Mouse (Mus musculus) E14TG2a.4 (cell line): Measurements from ENCODE around the gene Cenph.
A peak's percentile ranks its signal among the peaks of the same experiment; 100 is the strongest.

Source experiments
- H3K27me3 ChIP-seq: 2 replicates; pipeline ENCODE4 v1.6.1; 2014; ENCODE audit warnings: low read length, control low read depth; ENCODE audit not compliant: insufficient read depth
- H3K36me3 ChIP-seq: 2 replicates; pipeline ENCODE4 v1.6.1; 2014; ENCODE audit warnings: low read length, control low read depth; ENCODE audit not compliant: insufficient read depth
- H3K4me1 ChIP-seq: replicated peaks from 2 replicates; pipeline ENCODE4 v1.6.1; 2014; ENCODE audit warnings: low read depth, low read length, control low read depth
- H3K4me3 ChIP-seq: replicated peaks from 2 replicates; pipeline ENCODE4 v1.5.1; 2014; ENCODE audit warnings: mild to moderate bottlenecking, low read length
- H3K9me3 ChIP-seq: 2 replicates; pipeline ENCODE4 v1.6.1; 2014; ENCODE audit warnings: low read length, control low read depth
- CTCF ChIP-seq: conservative IDR thresholded peaks from 2 replicates; pipeline ENCODE4 v1.5.1; 2014; ENCODE audit warnings: low read length
- NANOG ChIP-seq: IDR thresholded peaks from 2 replicates; pipeline ENCODE4 v1.6.1; 2014; ENCODE audit warnings: borderline replicate concordance, low read length, mixed read lengths
- POU5F1 ChIP-seq: IDR thresholded peaks from 2 replicates; pipeline ENCODE4 v1.6.1; 2014; ENCODE audit warnings: low read length, borderline replicate concordance

The Cenph gene

GRCm38 (mm10) chr13:100721656-100722055 is 54.0 kb downstream of the Cenph start:
- Histone ChIP-seq H3K27me3 (no peaks in the 10 kb centered on the region), H3K9me3 (no peaks in the 10 kb centered on the region), H3K4me3 (peak overlapping the region; percentile 67), H3K4me1 (peaks cover 77% of the 10 kb centered on the region), H3K36me3 (peaks cover 54% of the 10 kb centered on the region)
- no peak for TF ChIP-seq POU5F1
- TF ChIP-seq NANOG, result no peak
- no peak for TF ChIP-seq CTCF

GRCm38 (mm10) chr13:100715467-100715866 is 60.2 kb downstream of the Cenph start:
- Histone ChIP-seq H3K9me3 (no peaks in the 10 kb centered on the region), H3K27me3 (no peaks in the 10 kb centered on the region), H3K36me3 (peaks cover 93% of the 10 kb centered on the region), H3K4me1 (peaks cover 21% of the 10 kb centered on the region), H3K4me3 (no peak overlapping the region)
- TF ChIP-seq POU5F1, result no peak
